Mouse (Mus musculus) E14TG2a.4 (cell line): ENCODE data around the gene Mfsd4b3.
"Not testable (repeated sequence)": the region's sequence is repeated elsewhere in the genome, so short reads cannot be mapped to it uniquely, and the experiment has no call there.

Experiments used
- CTCF ChIP-seq: conservative IDR thresholded peaks from 2 replicates; pipeline ENCODE4 v1.5.1; 2014; ENCODE audit warnings: low read length
- NANOG ChIP-seq: IDR thresholded peaks from 2 replicates; pipeline ENCODE4 v1.6.1; 2014; ENCODE audit warnings: borderline replicate concordance, low read length, mixed read lengths

DNA sequence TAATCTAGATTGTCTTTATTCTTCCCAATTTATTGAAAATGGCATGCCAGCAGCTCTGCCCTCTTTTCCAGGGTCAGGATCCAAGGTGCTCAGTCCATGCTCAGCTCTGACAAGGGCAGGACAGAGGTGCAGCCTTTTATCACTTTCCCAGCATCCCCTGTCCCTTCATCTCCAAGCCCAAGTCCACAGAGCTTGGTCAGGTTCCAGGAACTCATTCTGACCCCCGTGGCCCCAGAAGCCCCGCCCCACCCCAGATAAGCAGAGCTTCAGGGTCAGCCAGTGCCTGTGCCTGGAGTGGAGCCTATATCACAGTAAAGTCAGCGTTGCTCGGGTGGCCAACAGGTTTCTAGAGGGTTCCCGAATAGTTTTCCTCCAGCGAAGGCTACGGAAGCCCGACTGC is 35.4 kb downstream of the Mfsd4b3 start:
- TF ChIP-seq CTCF, NANOG: not testable (repeated sequence)
